Mouse (Mus musculus) right cerebral cortex, postnatal 36 days (tissue): ENCODE measurements around the gene Cep295.
"Not testable (repeated sequence)": the region's sequence is repeated elsewhere in the genome, so short reads cannot be mapped to it uniquely, and the experiment has no call there.

Source experiments
- DNase-seq, 2 experiments: peaks; one replicate each; pipeline ENCODE4 v3.0.0; 2022; ENCODE audit warnings: low spot score in 2 of 2, mixed read lengths in 1 of 2

Gene Cep295

GRCm38 (mm10) chr9:15306398-15307119 lies 51.0 kb downstream of the Cep295 start, which contains the start of gene 4931406C07Rik:
TSS of gene 4931406C07Rik (minus strand) at chr9:15306448.
- peak; percentile 23 to 41 for DNase-seq

DNA sequence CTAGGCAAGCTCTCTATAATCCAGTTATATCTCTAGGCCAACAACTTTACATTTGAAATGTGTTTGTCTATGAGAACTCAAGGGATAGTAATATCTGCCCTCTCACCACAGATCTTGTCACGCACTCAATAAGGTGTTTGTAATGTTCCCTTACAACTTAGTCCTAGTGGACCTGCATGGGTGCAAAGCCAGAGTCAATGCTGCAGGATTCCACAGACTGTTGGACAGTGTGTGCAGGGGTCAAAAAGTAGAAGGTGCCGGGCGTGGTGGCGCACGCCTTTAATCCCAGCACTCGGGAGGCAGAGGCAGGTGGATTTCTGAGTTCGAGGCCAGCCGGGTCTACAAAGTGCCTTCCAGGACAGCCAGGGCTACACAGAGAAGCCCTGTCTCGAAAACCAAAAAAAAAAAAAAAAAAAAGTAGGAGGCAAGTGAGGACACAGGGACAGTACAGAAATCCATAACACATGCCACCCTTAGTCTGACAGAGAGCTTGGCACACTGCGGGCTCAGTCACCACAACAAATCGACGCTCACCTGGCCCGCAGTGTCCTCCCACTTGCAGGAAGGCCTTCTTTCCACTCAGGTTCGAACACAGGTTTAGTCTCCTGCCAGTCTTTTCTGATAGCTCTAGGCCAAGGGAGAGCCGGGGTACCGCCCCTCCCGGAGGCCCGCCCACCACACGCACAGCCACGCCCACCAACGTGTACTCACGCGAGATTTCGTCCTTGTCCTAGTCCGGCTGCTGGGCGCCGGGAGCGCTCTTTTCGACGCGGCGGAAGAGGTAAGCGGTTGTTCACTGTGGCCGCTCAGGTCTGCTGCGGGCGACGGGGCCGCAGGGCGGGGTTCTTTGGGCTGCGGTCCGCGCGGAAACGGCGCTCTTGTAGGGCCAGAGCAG lies 51.8 kb downstream of the Cep295 start, which contains the start of gene Taf1d:
TSS of gene Taf1d (plus strand) at position 712 of the 895 bp plus-strand sequence.
- DNase-seq: peak; percentile 93 to 94

- DNase-seq: no peak
These were observed 54.7 kb downstream of the Cep295 start for GRCm38 (mm10) chr9:15302881-15303280.

GRCm38 (mm10) chr9:15302006-15302405 lies 55.6 kb downstream of the Cep295 start:
- DNase-seq: not testable (repeated sequence)

GRCm38 (mm10) chr9:15301399-15301798 lies 56.2 kb downstream of the Cep295 start:
- DNase-seq: no peak

GRCm38 (mm10) chr9:15300056-15300455 lies 57.5 kb downstream of the Cep295 start:
- DNase-seq: no peak

GRCm38 (mm10) chr9:15298451-15298850 lies 59.1 kb downstream of the Cep295 start:
- no peak for DNase-seq

DNA sequence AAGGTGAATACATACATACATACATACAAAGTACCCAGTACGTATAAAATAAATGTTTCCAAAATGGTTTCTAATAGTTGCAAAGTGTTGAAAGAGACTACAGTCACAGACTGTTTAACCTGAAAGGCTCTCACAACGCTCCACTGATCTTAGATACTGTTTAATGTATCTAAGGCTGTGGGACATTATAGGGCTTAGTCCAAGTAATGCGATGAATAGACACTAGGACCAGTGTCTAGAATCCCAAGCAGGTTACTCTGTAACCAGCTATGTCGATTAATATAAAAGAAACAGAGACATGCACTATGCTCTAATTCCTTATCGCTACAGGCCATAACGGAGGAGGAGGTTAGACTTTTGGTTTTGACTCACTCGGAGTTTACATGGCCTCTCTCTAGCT lies 60.5 kb downstream of the Cep295 start:
- no peak for DNase-seq

DNA sequence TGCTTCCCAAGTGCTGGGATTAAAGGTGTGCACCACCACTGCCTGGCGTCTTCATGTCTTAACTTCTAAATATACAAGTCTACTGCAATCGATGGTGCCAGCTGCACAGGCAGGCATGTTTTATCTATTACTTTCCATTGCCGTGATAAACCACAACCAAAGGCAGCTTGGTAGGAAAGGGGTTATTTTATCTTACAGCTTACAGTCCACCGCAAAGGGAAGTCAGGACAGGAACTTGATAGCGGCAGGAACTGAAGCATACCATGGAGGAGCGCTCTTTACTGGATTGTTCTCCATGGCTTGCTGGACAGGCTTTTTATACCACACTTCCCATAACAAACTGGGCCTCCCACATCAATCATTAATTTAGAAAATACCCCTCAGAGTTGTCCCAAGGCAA lies 68.3 kb downstream of the Cep295 start:
- no peak for DNase-seq

DNA sequence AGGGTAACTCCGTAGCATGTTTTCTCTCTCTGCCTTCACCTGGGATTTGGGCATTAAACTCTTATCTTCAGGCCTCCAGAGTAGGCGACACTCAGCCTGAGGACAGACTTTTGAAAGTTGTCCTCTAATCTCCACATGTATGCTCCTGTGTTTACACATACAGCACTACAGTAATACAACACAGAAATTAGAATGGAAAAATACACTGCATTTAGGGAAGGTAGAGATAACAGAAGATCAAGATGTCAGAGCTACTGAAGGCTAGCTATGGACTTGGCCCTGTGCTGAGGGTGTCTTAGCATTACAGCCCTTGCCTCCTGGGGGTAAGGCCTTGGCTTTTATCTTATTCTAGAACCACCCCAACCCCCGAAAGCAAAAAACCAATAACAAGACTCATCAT lies 69.2 kb downstream of the Cep295 start:
- DNase-seq: no peak

DNA sequence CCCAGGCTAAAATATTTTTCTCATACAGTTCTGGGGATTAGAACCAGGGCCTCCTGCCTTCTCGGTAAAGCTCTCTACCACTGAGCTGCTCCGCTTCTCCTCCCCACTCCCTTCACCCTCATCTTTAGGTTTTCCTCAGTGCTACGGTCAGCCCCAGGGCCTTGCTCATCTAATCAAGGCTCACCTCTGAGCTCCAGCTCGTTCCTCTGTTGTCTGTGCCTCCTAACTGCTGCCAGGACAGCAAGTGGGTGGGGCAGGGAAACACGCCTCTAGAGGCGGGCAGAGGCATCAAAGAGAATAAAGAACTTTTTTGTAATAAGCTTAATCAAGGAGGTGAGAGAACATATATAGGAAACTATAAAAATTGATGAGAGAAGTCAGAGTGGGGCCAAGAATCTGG lies 69.7 kb downstream of the Cep295 start:
- DNase-seq: no peak

- DNase-seq: no peak
These were observed 72.1 kb downstream of the Cep295 start for GRCm38 (mm10) chr9:15285443-15285842.

- no peak for DNase-seq
These were observed 77.1 kb downstream of the Cep295 start for GRCm38 (mm10) chr9:15280491-15280879.

- DNase-seq: peak; percentile 92 to 94
These were observed 77.7 kb downstream of the Cep295 start, which contains the start of gene Med17 for GRCm38 (mm10) chr9:15279649-15280490. TSS of gene Med17 (minus strand) at chr9:15279931.

DNA sequence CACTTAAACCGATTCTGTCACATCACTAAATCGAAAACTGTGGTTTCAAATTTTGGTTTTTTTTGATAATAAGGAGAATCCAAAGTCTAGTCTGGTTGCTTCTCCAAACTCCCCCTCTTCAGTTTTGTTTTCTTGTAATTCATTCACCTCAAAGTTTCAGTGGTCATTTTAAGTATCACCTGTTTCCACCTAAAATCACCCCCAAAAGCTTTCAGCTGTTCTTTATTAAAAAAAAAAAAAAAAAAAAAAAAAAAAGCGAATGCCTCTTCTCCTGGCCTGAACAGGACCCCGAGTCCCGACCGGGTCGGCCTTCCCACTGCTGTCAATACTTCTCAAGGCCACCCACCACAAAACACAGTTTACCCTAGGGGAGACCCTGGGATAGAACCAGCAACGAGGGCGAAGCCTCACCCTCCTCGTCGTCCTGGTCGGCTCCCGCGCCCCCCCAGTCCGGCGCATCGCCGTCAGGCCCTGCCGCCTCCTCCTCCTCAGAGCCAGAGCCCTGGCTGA lies 78.4 kb downstream of the Cep295 start:
- no peak for DNase-seq

GRCm38 (mm10) chr9:15278343-15278742 lies 79.2 kb downstream of the Cep295 start:
- no peak for DNase-seq

DNA sequence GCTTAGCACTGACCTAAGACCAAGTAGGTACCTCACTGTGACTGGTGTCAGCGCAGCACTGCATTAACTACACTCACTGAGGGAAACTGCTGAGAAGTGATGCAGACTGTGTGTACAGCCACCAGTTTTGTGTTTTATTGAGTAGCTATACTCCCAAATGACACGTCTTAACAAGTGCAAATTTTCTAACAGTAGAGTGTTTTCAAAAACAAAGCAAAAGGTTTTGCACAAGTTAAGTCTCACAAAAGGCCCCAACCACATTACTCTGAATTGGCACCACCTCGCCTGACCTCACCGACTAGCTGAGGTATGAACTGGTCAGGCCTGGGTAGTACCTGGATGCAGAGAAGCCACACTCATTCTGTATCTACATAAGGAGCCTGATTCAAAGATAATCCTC lies 80.7 kb downstream of the Cep295 start:
- DNase-seq: no peak

DNA sequence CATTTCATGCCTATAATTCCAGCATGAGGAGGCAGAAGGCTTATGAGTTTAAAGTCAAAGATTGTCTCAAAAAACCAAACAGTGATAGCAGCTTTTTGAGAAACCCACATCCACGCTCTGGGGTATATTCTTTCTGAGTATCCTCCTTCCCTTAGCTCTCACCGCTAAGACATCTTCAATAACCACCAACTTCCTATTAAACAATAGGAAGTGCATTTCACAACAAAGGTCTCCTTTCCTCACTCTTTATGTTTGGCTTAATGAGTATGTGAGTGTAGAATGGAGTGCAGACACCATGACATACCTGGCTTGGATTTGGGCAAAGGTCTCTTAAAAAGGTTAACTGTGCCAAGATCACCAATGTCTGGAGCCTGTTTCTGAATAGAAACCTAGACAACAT lies 83.6 kb downstream of the Cep295 start:
- no peak for DNase-seq
